Mouse (Mus musculus) liver, adult 2 months (tissue): ENCODE data around the gene Casp14.

Experiments
- CTCF ChIP-seq: fragments of 200-500 bp; IDR thresholded peaks from 2 replicates; pipeline ENCODE4 v1.5.1; 2011; ENCODE audit warnings: low read depth, low read length, control low read depth
- POLR2A ChIP-seq: fragments of 200-500 bp; IDR thresholded peaks from 2 replicates; pipeline ENCODE4 v1.6.1; 2011; ENCODE audit warnings: low read length, control low read depth; ENCODE audit not compliant: insufficient read depth; ENCODE audit errors: extremely low read depth

GRCm38 (mm10) chr10:78748161-78748560 lies 30.1 kb upstream of the Casp14 start:
- TF ChIP-seq POLR2A (no peak), CTCF (no peak)
